Mouse (Mus musculus) lung, embryonic 14.5 days (tissue): Measurements from ENCODE around the gene Hspb7. TPM values are rescaled to one million over a fixed set of nuclear protein-coding genes. Genes with fewer than 3 reads are reported as not detected.
A peak's percentile ranks its signal among the peaks of the same experiment; 100 is the strongest.

Source experiments
- ATAC-seq: fragments of 200-750 bp; cut with Nextera tagmentation; 2 replicates; pipeline ENCODE4 v1.8.0; 2017; ENCODE audit warnings: mild to moderate bottlenecking, moderate TSS enrichment, moderate library complexity; ENCODE audit not compliant: insufficient read depth
- DNase-seq: peaks from one replicate; pipeline ENCODE4 v3.0.0-alpha.2; 2015
- H3K27ac ChIP-seq: fragments of 300-500 bp; sonication (generic); 2 replicates; pipeline ENCODE4 v1.5.1; 2014; ENCODE audit warnings: low read depth, mild to moderate bottlenecking, moderate library complexity
- H3K27me3 ChIP-seq: fragments of 300-500 bp; sonication (generic); 2 replicates; pipeline ENCODE4 v1.6.1; 2014; ENCODE audit warnings: low read length, control low read depth; ENCODE audit not compliant: insufficient read depth
- H3K36me3 ChIP-seq: fragments of 300-500 bp; sonication (generic); 2 replicates; pipeline ENCODE4 v1.6.1; 2014; ENCODE audit warnings: control low read depth; ENCODE audit not compliant: insufficient read depth
- H3K4me1 ChIP-seq: fragments of 300-500 bp; sonication (generic); 2 replicates; pipeline ENCODE4 v1.6.1; 2014; ENCODE audit warnings: antibody characterized with exemption, control low read depth; ENCODE audit not compliant: insufficient read depth
- H3K4me2 ChIP-seq: fragments of 300-500 bp; sonication (generic); 2 replicates; pipeline ENCODE4 v1.6.1; 2014; ENCODE audit warnings: mild to moderate bottlenecking
- H3K4me3 ChIP-seq: fragments of 300-500 bp; sonication (generic); 2 replicates; pipeline ENCODE4 v1.5.1; 2014; ENCODE audit warnings: low read depth, low read length
- H3K9ac ChIP-seq: fragments of 300-500 bp; sonication (generic); 2 replicates; pipeline ENCODE4 v1.6.1; 2014
- H3K9me3 ChIP-seq: fragments of 300-500 bp; sonication (generic); 2 replicates; pipeline ENCODE4 v1.6.1; 2016; ENCODE audit warnings: low read depth, low read length, control low read depth
- CTCF ChIP-seq: IDR thresholded peaks from 2 replicates; pipeline ENCODE4 v1.5.1; 2016; ENCODE audit warnings: antibody characterized with exemption, low read depth
- WGBS: fragments of 180-500 bp; shearing (Covaris S2); extraction: QIAGEN DNeasy Blood & Tissue Kit; methylation state at CpG from one replicate; pipeline ENCODE4 v1.1.7; 2014; 5-methylcytosine and 5-hydroxymethylcytosine counted together
- polyA plus RNA-seq: library from polyadenylated mRNA; unstranded; fragments of >200 nt; fragmentation: Nextera tagmentation; extraction: Ambion mirVana; gene quantifications from 2 replicates; pipeline ENCODE4 v1.2.1, GENCODE M21; 2014

The Hspb7 gene
- polyA plus RNA-seq, 1 experiment from 2014 or later: 0.80 TPM

- Histone ChIP-seq H3K36me3 (peaks cover 28% of the 10 kb centered on the region), H3K4me1 (no peaks in the 10 kb centered on the region), H3K9ac (peak overlapping the region; percentile 93), H3K27me3 (no peaks in the 10 kb centered on the region), H3K4me2 (peak overlapping the region; percentile 84), H3K9me3 (no peaks in the 10 kb centered on the region), H3K4me3 (peak overlapping the region; percentile 100), H3K27ac (no peak overlapping the region)
- DNase-seq (no peak), ATAC-seq (no peak)
- WGBS: 12% methylated on average over 14 of the region's 14 CpGs
- no peak for TF ChIP-seq CTCF
Observed at GRCm38 (mm10) chr4:141445328-141445720, 24.7 kb downstream of the Hspb7 start.

- no peaks in the 10 kb centered on the region for H3K9me3 ChIP-seq
- 56% methylated on average over 7 of the region's 7 CpGs for WGBS
- no peak overlapping the region for H3K9ac ChIP-seq
- DNase-seq (no peak), ATAC-seq (no peak)
- H3K27ac ChIP-seq: no peak overlapping the region
- H3K27me3 ChIP-seq: no peaks in the 10 kb centered on the region
- no peak for TF ChIP-seq CTCF
- no peaks in the 10 kb centered on the region for H3K4me1 ChIP-seq
- peaks cover 29% of the 10 kb centered on the region for H3K36me3 ChIP-seq
- H3K4me3 ChIP-seq: no peak overlapping the region
- H3K4me2 ChIP-seq: no peak overlapping the region
Observed at GRCm38 (mm10) chr4:141446211-141446610, 25.6 kb downstream of the Hspb7 start.

GRCm38 (mm10) chr4:141451251-141451650 is 30.7 kb downstream of the Hspb7 start:
- H3K9me3 ChIP-seq: no peaks in the 10 kb centered on the region
- DNase-seq: no peak
- ATAC-seq: no peak
- H3K4me1 ChIP-seq: no peaks in the 10 kb centered on the region
- WGBS: 71% methylated on average over 2 of the region's 2 CpGs
- H3K27me3 ChIP-seq: no peaks in the 10 kb centered on the region
- no peak overlapping the region for H3K4me3 ChIP-seq
- no peak for TF ChIP-seq CTCF
- H3K4me2 ChIP-seq: no peak overlapping the region
- no peak overlapping the region for H3K27ac ChIP-seq
- H3K36me3 ChIP-seq: peaks cover 49% of the 10 kb centered on the region
- no peak overlapping the region for H3K9ac ChIP-seq

- Histone ChIP-seq H3K36me3 (peaks cover 49% of the 10 kb centered on the region), H3K4me1 (no peaks in the 10 kb centered on the region), H3K9me3 (no peaks in the 10 kb centered on the region), H3K4me3 (no peak overlapping the region), H3K27ac (no peak overlapping the region), H3K27me3 (no peaks in the 10 kb centered on the region), H3K9ac (no peak overlapping the region), H3K4me2 (no peak overlapping the region)
- DNase-seq (no peak), ATAC-seq (no peak)
- TF ChIP-seq CTCF: no peak
- 89% methylated on average over 9 of the region's 9 CpGs for WGBS
Observed at GRCm38 (mm10) chr4:141451916-141452450, 31.4 kb downstream of the Hspb7 start.

- 54% methylated on average over 14 of the region's 14 CpGs for WGBS
- DNase-seq: no peak
- Histone ChIP-seq H3K4me1 (0 out of 2 replicates have a peak, but pooled peaks cover 5% of the 10 kb centered on the region), H3K36me3 (peaks cover 31% of the 10 kb centered on the region), H3K4me2 (no peak overlapping the region), H3K27me3 (no peaks in the 10 kb centered on the region), H3K4me3 (no peak overlapping the region), H3K9ac (no peak overlapping the region), H3K9me3 (no peaks in the 10 kb centered on the region), H3K27ac (no peak overlapping the region)
- no peak for TF ChIP-seq CTCF
- ATAC-seq: no peak
Observed at GRCm38 (mm10) chr4:141454581-141455350, 34.2 kb downstream of the Hspb7 start.

GRCm38 (mm10) chr4:141455526-141455925 is 34.9 kb downstream of the Hspb7 start:
- Histone ChIP-seq H3K4me3 (no peak overlapping the region), H3K27ac (no peak overlapping the region), H3K4me1 (0 out of 2 replicates have a peak, but pooled peaks cover 5% of the 10 kb centered on the region), H3K4me2 (no peak overlapping the region), H3K9ac (no peak overlapping the region), H3K27me3 (no peaks in the 10 kb centered on the region), H3K9me3 (no peaks in the 10 kb centered on the region), H3K36me3 (peaks cover 34% of the 10 kb centered on the region)
- ATAC-seq: no peak
- no peak for TF ChIP-seq CTCF
- 50% methylated on average over 4 of the region's 4 CpGs for WGBS
- no peak for DNase-seq

- H3K27ac ChIP-seq: no peak overlapping the region
- TF ChIP-seq CTCF: no peak
- no peak overlapping the region for H3K4me3 ChIP-seq
- no peak for DNase-seq
- no peak for ATAC-seq
- H3K4me2 ChIP-seq: no peak overlapping the region
- peaks cover 31% of the 10 kb centered on the region for H3K36me3 ChIP-seq
- WGBS: 87% methylated on average over 14 of the region's 14 CpGs
- 0 out of 2 replicates have a peak, but pooled peaks cover 5% of the 10 kb centered on the region for H3K4me1 ChIP-seq
- no peaks in the 10 kb centered on the region for H3K27me3 ChIP-seq
- H3K9me3 ChIP-seq: no peaks in the 10 kb centered on the region
- H3K9ac ChIP-seq: no peak overlapping the region
Observed at GRCm38 (mm10) chr4:141456193-141456938, 35.8 kb downstream of the Hspb7 start.
